Mouse (Mus musculus) hindlimb bud, embryonic 11.5 days (tissue): ENCODE results near the gene Fam92b.

Experiments
- DNase-seq: peaks from one replicate; pipeline ENCODE4 v3.0.0-alpha.2; 2012; ENCODE audit warnings: low read depth, low spot score; ENCODE audit errors: extremely low spot score

The Fam92b gene

DNA sequence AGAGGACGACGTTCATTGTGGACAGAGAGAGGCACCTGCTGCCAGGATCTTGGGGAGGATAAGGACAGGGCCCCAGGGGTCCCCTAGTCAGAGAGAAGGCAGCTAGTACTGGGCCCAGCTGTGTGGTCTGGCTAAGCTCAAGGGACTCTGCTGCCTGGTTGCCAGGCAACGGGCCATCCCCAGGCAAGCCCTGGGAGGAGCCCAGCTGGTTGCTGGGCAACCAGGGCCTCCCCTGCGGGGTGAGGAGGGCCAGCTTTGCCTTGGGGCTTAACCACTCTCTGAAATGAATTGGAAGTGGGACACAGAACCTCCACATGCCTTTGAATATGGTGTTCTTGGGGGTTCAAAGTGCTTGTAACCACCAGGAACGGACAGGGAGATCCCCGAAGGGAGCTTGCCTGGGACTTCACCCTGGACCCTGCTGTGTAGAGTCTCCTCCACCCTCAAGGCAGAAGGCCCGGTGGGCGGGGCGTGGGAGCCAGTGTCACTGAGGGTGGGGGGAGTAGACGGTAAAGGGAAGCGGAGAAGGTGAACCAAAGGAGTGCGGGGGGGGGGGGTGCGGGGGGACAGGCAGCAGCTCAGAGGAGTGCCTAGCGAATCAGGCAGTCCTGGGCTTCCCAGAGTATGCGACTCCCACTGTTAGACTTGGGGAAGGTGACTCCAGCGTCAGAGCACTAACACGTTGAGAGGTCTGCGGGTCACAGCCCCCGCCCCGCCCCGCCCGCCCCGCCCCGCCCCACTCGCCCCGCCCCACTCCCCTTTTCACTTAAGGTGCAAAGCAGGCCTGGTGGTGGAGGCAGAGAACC lies at the start of gene Fam92b:
Fam92b (minus strand) TSS at position 149 of the 806 bp plus-strand sequence.
- DNase-seq, result peak; percentile 81

DNA sequence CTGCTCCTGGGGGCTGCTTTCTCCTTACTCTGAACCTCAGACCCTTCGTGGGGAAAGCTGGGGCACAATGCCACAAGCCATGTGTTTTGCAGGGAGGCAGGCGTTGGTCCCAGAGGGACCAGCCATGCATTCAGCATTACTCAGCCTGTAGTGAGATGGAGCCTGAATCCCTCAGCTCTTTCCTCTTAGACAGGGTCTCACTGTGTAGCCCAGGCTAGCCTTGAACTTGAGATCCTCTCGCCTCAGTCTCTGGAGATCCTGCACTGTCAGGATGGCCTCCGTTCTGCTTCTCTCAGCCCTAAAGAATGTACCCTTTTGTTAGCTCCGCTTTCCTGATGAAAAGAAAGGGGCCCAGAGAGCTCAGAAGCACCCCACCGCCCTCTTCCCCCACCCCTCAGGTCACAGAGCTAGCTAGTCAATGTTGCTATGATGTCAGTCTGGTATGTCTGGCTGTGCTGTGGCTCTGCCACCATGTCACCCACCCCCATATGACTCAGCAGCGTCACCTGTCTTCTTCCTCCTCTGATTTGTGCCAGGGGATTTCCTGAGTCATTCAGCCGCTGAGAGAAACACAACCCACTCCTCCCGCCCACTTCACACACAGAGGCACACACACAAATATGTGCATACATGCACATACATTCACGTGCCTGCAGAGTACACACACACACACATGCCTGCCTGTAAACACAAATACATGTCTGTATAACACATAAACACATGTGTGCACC lies 48.3 kb upstream of the Fam92b start:
- DNase-seq, result no peak

DNA sequence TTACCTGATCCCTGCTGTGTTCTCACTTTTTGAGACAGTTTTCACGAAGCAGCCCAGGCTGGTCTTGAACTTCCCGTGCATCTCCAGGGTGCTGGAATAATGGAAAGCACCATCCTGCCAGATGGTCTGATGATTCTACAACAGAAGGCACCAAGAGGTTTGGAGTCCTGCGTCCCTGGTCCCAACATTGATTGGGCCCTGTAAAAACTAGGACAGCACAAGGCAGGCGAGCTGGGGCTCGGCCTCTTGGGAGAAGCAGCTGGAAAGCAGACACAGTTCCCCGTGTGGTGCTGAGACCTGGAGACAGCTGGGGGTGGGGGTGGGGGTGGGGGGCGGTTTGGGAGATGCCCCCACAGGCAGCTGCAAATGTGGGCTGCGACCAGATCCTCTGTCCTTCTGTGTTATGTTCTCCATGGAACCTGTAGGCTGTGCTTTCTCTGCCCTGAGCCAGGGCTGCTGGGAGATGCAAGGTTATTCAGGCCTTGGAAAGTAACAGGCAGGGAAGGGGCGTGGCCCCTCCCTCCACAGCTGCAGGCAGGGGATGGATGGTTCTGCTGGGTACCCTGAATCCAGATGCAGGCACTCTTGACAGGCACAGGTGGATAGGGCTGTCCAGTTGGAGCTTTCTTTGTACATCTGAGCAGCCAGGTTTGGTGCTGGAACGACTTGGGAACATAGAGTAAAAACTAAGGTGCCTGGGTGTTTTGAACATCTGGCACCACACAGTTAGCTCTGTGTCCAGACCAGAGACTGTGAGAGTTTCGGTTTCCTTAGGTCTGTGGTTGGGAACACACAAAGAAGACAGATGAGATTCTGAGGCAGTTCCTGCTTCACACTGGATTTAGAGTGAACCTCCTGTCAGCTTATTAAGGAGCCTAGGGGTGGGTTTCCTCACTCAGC lies 47.5 kb upstream of the Fam92b start:
- no peak for DNase-seq

DNA sequence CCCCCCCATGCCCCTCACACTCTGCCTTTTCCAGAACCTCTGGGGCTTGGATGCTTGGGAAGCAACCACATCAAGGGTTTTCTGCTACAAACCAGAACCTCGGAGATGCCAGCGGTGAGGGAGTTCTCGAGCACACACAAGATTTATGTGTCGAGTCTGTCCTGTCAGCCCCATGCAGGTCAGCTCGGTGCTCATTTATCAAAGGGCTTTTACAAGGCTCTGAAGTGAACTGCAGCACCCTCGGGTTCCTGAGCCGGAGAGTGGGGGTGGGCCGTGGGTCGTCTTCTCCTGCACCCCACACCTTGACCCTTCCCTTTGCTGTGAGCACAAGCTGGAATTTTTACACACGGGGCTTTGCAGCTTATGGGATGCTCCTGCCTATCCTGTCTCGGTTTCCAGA lies 45.3 kb upstream of the Fam92b start:
- DNase-seq, result no peak

DNA sequence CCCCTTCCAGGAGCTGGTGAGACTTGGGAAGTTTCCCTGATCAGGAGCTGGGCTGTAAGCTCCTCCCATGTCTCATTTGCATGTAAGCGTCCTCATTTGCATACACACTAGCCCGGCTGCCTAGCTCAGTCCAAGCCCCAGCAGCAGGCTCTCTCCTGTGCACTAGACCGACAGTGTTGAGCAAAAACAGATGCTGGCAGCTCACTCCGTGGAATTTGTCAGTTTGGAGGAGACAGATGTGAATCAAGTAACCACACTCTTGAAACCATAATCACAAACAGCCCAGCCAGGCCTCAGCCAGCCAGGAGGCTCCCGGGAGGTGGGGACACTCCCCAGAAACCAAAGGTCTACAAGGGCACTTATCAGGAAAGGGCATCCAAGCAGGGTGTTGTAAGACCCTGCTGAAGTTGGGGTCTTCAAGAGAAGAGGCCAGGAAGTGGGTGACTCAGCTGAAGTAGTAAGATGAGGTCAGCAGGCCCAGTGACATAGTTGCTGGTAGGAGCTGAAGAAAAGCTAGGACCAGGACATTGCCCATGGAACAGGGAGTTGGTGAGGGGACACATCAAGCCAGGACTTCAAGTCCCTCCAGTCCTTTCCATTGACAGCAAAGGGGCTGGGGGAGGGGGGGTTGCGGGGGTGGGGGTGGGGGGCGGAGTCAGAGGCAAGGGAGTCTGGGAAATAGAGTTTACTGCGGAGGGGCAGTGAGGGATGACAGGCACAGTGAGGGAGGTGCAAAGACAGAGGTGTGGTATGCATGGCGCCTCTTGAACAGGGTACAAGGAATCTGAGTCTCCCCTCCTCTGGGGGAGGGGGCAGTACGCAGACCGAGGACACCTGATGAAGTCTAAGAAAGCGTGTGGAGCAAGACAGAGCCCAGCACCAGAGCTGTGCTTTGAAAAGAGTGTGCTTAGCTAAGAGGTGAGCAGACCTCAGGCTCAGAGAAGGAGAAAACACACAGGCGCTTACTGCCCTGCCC lies 39.9 kb upstream of the Fam92b start:
- peak; percentile 87 for DNase-seq

DNA sequence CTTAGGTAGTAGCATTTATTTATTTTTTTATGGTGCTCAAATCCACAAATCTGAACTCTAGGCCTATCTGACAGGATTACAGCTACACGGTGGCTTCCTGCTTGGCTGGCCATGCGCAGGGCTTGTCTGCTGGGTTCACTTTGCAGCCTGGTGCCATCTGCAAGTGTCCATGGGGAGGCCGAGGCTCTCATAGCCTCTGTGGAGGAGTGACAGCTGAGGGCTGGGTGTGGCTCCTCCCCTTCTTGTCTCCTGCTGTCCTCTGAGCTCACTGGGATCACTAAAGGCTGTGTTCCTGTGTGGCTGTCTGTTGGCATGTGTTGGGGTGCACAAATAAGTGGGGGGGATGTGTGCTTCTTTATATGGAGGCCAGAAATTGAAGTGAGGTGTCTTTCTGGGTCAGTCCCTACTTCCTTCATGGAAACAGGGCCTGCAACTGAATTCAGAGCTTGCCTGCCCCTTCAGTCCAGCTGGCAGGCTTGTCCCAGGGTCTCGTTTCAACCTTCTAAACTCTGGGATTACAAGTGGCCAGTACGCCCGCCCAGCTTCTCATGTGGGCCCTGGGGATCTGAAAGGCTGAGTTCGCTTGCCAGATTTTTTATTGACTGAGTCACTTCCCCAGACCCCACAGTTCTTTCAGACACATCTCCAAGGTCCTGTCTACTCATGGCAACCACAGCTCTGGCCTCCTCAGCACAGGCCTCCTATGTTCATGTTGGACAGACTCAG lies 38.3 kb upstream of the Fam92b start:
- no peak for DNase-seq

DNA sequence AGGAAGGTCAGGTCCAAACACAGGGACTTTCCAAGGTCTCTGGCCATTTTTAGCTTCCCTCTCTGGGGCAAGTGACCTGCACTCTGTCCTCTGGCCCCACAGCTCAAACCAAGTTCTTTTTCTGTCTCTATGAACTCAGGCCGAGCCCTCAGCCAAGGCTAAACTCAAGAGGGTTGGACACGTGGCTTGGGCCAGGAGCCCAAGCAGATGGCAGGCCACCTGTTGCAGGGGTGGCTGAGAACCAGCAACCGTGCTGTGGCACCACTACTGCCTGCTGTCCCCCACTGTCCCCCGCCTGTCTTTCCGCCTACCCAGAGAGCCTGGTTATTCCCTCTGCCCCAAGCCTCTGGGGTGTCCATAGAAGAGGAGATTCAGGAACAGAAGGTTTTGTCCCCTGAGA lies 36.7 kb upstream of the Fam92b start:
- DNase-seq, result no peak

DNA sequence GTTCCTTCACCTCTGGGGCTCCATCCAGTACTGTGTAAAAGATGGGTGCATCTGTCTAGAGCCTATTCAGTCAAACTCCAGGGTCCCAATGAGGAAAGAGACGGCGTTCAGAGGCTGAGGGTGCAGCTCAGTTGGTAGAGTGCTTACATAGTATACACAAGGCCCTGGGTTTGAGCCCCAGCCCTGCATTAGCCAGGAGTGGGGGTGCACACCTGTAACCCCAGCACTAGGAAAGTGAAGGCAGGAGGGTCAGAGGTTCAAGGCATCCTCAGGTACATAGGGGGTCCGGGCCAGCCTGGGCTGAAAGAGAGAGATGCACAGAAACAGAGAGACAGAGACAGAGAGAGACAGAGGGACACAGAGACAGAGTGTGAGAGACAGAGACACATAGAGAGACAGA lies 36.0 kb upstream of the Fam92b start:
- DNase-seq, result no peak

DNA sequence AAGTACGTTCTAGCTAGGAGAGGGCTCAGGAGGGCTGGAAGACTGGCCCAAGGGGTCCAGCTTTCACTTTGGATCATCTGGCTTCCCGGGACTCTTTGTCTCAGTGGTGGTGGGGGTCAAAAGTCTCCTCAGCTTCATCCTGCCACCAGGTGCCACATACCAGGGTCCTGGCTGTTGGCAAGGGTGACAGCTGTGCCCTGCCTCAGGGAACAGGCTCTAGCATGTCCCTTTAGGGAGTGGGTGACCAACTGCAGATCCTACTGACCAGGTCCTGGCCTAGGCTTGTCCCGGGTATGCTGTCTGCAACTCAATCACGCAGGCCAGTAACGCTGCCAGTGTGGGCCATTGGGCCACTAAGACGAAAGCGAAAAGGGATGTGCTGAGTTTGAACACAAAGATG lies 35.3 kb upstream of the Fam92b start:
- no peak for DNase-seq

DNA sequence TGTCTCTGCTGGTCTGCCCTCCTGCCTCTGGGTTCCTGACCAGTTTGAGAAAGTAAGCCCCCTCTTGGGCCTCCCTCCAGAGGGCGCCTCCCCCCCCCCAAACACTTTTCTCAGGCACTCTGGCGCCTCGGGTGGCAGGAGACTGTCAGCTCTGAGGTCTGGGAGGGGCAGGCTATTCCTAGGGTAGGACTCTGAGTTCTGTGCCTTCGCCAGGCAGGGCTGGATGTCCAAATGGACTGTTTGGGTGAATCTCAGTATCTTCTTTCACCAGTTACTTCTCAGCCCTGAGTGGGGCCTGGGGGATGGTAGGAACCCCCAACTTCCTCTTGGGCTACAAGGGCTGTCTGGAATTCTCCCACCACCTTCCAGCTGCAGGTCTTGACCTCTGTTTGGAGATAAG lies 34.1 kb upstream of the Fam92b start:
- no peak for DNase-seq

DNA sequence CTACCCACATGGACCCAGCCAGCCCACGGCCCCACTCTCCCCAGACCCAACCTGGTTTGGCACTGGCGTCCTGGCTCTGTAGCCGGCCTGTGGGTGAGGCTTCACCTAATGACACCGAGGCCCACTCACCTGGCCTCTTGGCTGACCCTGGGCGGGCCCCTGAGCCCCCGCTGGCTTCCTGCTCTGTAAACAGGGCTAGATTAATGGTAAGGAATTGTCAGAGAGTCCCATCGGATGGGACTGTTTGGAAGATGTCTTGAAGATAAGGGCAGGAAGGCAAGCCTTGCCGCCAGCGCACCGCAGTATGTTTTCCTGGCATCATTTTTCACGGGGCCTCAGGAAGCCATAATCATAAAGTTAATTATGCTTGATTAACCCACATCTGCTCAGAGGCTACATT lies 30.8 kb upstream of the Fam92b start:
- no peak for DNase-seq

DNA sequence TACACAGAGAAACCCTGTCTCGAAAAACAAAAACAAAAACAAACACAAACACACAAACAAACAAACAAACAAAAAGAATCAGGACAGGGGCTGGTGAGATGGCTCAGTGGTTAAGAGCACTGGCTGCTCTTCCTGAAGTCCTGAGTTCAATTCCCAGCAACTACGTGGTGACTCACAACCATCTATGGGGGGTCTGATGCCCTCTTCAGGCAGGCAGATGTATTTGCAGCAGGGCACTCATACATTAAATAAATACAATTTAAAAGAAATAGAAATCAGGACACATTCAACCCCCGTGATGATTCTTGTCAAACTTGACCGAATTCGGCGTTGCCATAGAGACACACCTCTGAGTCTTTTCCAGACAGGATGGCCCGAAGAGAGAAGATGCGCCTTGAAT lies 30.1 kb upstream of the Fam92b start:
- no peak for DNase-seq

DNA sequence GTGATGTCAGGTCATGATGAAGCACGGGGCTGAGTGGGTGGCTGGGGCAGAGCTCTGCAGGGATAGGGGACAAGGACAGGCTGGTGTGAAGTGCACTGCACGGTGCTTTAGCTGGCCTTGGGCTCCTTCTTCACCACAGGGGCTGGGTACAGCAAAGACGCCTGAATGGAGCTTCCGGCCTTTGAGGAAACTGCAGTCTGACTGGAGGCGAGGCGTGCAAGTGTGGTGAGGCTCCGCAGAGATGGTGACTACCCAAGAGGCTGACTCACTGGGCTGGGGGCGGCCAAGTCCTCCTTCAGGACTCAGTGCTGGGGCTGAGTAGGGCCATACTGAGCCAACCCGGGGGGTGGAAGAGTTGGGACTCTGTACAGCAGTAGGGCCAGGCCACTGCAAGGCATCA lies 28.6 kb upstream of the Fam92b start:
- no peak for DNase-seq

DNA sequence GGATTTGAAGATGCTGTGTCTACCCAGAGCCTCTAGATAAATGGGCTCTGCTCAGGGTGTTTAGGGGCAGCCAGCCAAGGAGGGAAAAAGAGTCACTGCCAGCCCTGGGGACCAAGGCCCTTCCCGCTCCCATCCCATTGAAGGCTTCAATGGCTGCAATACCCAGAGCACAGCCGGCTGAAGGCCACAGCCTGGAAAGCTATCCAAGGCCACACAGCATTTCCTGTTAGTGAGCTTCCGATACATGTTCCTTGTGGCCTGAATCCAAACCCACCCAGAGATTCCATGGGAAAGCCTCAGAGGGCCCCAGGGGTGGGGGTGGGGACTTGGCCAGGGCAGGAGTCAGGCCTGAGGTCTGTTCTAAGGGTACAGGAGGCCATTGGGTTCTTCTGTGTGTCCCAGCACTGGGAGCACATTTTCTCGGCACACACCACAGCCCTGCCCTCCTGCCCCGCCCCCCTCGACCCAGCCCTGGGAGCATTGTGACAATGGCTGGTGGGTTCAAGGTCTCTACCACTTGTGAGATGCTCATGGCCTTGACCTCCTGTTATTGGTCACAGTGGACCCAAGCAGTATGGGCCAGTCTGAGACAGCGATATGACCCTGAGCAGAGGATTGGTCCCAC lies 27.6 kb upstream of the Fam92b start:
- DNase-seq, result no peak

DNA sequence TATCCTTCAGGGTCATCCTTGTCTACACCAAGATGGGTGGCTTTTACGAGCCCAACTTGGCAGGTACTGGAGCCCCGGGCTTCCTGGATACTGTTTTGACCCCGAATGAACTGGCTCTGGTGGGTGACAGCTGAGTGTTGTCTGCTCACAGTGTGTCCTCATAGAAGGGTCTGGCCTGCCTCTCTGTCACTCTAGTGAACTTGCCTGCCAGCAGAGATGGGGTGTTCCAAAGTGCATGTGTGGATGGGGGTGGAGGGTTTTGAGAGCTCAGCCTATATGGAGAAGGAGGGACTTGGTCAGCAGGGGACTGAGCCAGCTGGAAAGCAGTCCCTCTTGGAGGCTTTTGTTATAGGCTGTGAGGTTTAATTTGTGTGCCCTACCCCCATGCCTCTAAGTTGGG lies 25.3 kb upstream of the Fam92b start:
- DNase-seq, result no peak

DNA sequence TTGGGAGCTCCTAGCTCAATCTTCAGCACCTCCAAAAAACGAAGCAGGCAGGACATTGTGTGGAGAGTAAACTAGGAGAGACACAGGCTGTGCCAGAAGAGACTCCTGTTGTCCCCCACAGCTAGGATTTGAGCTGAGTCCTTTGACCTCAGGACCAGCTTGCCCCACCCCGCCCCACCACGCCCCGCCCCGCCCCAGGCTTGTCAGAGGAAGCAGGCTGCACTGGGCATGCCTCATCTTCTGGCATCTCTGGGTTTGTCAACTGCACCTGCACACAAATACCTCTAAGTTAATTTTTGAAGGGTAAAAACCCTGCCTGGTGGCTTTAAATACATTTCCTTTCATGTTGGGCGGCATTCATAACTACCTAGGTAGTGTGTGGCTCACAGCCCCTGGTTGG lies 24.1 kb upstream of the Fam92b start:
- no peak for DNase-seq

DNA sequence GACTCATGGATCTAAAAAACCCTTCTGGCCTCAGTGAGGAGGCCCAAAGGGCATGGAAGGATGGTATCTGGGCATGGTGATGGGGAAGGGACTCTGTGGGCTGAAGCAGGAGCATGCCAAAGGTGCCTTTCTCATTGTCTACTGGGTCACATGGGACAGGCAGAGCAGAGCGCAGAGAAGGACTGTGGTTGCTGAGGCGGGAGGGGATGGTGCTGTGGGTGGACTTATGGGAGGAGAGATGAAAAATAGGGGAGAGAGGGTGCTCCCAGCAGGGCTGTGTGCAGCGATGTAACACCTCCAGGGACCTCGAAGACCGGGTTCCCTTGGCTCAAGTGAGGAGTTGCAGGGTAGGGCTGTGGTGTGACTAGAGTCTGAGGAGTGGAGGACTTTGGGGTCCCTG lies 14.9 kb upstream of the Fam92b start:
- DNase-seq, result no peak

DNA sequence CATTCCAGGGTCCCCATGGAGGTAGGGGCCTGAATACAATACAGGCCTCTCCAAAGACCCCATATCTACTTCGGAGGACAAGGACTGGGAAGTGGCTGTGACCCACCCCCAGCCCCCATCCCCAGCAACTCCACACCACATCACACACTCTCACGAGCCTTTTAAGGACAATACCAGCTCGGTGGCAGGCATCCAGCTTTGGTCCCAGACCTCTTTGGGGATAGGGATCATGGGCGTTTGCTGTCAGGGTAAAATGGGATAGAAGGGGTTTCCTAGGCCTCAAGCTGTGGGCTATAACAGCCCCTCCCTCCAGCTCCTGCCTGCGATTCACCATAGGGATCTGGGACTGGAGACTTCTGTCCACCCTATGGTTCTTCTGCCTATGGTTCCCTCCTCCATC lies 14.4 kb upstream of the Fam92b start:
- no peak for DNase-seq

DNA sequence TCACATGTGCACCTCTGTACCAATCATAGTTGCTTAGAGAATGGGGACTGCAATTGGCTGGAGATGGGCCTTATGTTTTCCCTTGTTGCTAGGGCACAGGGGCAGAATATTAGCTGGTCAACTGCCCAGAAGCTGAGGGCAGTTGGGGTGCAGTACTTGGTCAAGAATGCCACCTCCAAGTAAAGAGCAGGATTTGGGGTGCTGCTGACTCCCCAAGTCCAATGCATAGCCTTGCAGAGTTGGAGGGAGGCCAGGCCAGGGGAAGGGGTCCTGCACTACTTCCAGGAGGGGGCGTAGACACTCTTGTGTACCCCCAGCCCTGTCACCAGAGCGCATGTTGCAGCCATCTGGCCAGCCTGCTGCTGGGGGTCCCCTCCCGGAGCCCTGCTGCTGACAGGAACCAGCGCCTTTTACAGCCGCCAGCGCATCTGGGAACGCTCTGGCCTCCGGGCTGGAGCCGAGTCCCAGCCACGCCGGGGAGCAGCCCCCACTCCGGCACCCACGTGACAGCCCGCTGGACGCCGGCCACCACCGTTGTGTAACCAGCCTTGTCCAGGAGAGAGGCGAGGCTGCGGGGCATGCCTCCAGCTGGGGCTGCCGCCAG lies 13.6 kb upstream of the Fam92b start:
- DNase-seq, result peak; percentile 31
